Mouse (Mus musculus): Measurements from ENCODE around the gene Rnf187.

DNA sequence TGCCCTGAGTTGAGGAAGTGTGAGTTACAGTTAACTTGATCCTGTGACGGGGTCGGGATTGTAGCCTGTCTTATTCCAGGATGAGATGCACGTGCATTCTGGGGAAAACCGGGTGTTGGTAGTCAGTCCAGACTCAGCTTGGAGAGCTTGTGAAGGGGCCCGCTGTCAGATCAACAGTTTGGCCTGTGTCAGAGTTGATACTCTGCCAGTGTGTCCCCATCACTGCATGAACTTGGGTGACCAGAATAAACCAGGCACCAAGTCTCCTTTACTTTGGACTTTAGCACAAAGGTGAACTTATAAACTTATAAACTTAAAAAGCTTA lies 40.0 kb upstream of the Rnf187 start:
- TF ChIP-seq MAX (IDR thresholded peaks at IDR 0.05; ENCODE audit: low read length): no peak; the same call in 1 of the 2 replicates
- TF ChIP-seq MXI1 (IDR thresholded peaks at IDR 0.05; ENCODE audit: low read depth, low read length): no peak
- no peak; the same call in 1 of the 2 replicates for TF ChIP-seq SIN3A (IDR thresholded peaks at IDR 0.05; ENCODE audit: low read length)
- TF ChIP-seq ZNF384 (IDR thresholded peaks at IDR 0.05; ENCODE audit: low read depth, low read length): no peak
- no peak for TF ChIP-seq POLR2A (IDR thresholded peaks at IDR 0.05; ENCODE audit: low read depth, low read length)
- no peak for TF ChIP-seq JUND (conservative IDR thresholded peaks at IDR 0.05; ENCODE audit: low read depth, low read length)
- no peak for TF ChIP-seq E2F4 (IDR thresholded peaks at IDR 0.05; ENCODE audit: insufficient replicate concordance, low read depth, low read length)
- TF ChIP-seq TBP (conservative IDR thresholded peaks at IDR 0.05; ENCODE audit: low read depth, low read length): no peak
- TF ChIP-seq EP300 (IDR thresholded peaks at IDR 0.05; ENCODE audit: low read length): no peak
- no peak for TF ChIP-seq ELF1 (IDR thresholded peaks at IDR 0.05; ENCODE audit: low read depth, low read length)
- TF ChIP-seq CHD2 (IDR thresholded peaks at IDR 0.05; ENCODE audit: low read length): no peak
- no peak for TF ChIP-seq ZMIZ1 (IDR thresholded peaks at IDR 0.05; ENCODE audit: low read depth, low read length)
- TF ChIP-seq ZC3H11A (IDR thresholded peaks at IDR 0.05; ENCODE audit: low read depth, low read length): no peak
- no peak for TF ChIP-seq NRF1 (IDR thresholded peaks at IDR 0.05; ENCODE audit: low read depth, low read length)
